Mouse (Mus musculus) testis, postnatal 10 days (tissue): Measurements from ENCODE around the gene Zcchc24.

Experiments used
- DNase-seq: peaks from one replicate; pipeline ENCODE4 v3.0.0; 2021; ENCODE audit warnings: low spot score

Gene Zcchc24

GRCm38 (mm10) chr14:25747996-25748756, 20.7 kb downstream of the Zcchc24 start:
- no peak for DNase-seq

GRCm38 (mm10) chr14:25746971-25747945, 21.6 kb downstream of the Zcchc24 start:
- DNase-seq: no peak

- DNase-seq: no peak
Measured at GRCm38 (mm10) chr14:25746371-25746770, 22.5 kb downstream of the Zcchc24 start.

- no peak for DNase-seq
Measured at GRCm38 (mm10) chr14:25745365-25746184, 23.3 kb downstream of the Zcchc24 start.

- no peak for DNase-seq
Measured at GRCm38 (mm10) chr14:25742943-25743342, 25.9 kb downstream of the Zcchc24 start.

GRCm38 (mm10) chr14:25741840-25742367, 26.9 kb downstream of the Zcchc24 start:
- no peak for DNase-seq

GRCm38 (mm10) chr14:25741211-25741610, 27.6 kb downstream of the Zcchc24 start:
- no peak for DNase-seq

GRCm38 (mm10) chr14:25739957-25740565, 28.8 kb downstream of the Zcchc24 start:
- DNase-seq: no peak

- peak; percentile 56 for DNase-seq
Measured at GRCm38 (mm10) chr14:25738591-25739001, 30.2 kb downstream of the Zcchc24 start.

- DNase-seq: peak; percentile 68
Measured at GRCm38 (mm10) chr14:25736589-25736988, 32.2 kb downstream of the Zcchc24 start.

- no peak for DNase-seq
Measured at GRCm38 (mm10) chr14:25736140-25736539, 32.7 kb downstream of the Zcchc24 start.

GRCm38 (mm10) chr14:25734736-25735716, 33.8 kb downstream of the Zcchc24 start:
- DNase-seq: peak; percentile 62

GRCm38 (mm10) chr14:25727149-25727510, 41.7 kb downstream of the Zcchc24 start:
- no peak for DNase-seq

- DNase-seq: peak; percentile 77
Measured at GRCm38 (mm10) chr14:25726226-25727148, 42.4 kb downstream of the Zcchc24 start.

- no peak for DNase-seq
Measured at GRCm38 (mm10) chr14:25725690-25726089, 43.1 kb downstream of the Zcchc24 start.

GRCm38 (mm10) chr14:25725032-25725497, 43.8 kb downstream of the Zcchc24 start:
- DNase-seq: no peak

GRCm38 (mm10) chr14:25720962-25721707, 47.7 kb downstream of the Zcchc24 start:
- DNase-seq: no peak

GRCm38 (mm10) chr14:25719371-25719770, 49.5 kb downstream of the Zcchc24 start:
- peak; percentile 66 for DNase-seq
